Mouse (Mus musculus) megakaryocyte, embryonic 14.5 days (primary cell): ENCODE data around the gene Cd8b1.

Experiments used
- FLI1 ChIP-seq: IDR thresholded peaks from 2 replicates; pipeline ENCODE4 v1.6.1; 2012; ENCODE audit warnings: low read length, inconsistent platforms, mixed read lengths
- GATA1 ChIP-seq: IDR thresholded peaks from 3 replicates; pipeline ENCODE4 v1.6.1; 2012; ENCODE audit warnings: mixed read lengths, low read length, inconsistent platforms, borderline replicate concordance

GRCm38 (mm10) chr6:71341179-71341578, 18.6 kb downstream of the Cd8b1 start:
- TF ChIP-seq FLI1 (no peak), GATA1 (no peak)
